Mouse (Mus musculus): ENCODE measurements around the gene Mrps21.

The Mrps21 gene

DNA sequence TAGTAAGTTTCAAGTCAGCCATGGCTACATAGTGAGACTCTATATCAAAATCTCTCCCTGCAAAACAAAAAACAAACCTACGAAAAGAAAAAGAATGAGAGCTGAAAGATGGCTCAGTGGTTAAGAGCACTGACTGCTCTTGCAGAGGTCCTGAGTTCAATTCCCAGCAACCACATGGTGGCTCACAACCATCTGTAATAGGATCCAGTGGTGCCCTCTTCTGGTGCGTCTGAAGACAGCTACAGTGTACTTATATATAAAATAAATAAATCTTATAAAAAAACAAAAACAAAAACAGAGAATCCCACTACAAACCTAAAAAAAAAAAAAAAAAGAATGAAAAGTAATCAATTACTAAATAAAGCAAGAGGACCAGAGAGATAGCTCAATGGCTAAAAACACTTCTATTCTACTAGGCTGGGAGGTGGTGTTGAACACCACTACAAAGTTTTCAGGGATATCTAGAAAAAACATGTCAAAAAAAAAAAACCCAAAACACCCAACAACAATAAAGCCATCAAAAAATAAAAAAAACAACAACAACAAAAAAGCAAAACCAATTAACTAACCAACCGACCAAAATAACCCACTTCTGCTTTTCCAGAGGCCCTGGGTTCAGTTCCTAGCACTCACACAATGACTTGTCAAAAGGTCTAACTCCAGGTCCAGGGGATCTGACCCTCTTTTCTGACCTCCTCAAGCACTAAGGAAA lies 28.7 kb downstream of the Mrps21 start:
- peak; percentile 50 for DNase-seq

DNA sequence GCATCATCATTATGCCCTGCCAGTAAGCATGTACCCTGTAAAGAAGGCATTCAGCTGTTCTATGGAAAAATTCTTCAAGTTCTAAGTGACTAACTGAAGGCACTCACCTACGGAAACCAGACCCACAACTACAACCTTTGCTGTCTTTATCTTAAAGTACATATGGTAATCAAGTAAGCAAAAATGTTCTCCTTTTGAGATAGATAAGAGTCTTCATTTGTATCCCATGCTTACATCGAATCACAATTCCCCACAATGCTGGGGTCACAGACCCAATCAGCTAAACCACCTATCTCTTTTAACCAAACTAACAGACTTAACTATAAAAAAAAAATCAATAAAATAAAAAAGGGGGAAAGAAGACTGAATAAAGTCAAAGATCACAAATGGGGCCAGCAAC lies 32.1 kb downstream of the Mrps21 start:
- no peak for DNase-seq

DNA sequence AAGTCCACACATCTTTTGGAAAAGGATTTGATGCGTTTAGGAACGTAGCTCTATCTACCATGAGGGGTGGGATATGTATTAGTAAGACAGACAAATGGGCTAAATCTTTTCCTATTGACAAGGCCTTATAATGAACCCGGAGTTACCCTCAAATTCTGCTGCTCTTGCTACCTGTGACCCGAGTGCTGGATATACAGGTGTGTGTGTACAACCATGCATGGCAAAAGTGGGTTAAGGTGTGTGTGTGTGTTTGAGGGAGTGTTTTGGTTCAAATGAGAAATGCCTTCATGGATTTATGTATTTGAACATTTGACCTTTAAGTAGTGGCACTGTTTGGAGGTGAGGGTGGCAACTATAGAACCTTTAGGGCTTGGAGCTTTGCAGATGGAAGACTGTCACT lies 42.3 kb downstream of the Mrps21 start:
- no peak for DNase-seq

DNA sequence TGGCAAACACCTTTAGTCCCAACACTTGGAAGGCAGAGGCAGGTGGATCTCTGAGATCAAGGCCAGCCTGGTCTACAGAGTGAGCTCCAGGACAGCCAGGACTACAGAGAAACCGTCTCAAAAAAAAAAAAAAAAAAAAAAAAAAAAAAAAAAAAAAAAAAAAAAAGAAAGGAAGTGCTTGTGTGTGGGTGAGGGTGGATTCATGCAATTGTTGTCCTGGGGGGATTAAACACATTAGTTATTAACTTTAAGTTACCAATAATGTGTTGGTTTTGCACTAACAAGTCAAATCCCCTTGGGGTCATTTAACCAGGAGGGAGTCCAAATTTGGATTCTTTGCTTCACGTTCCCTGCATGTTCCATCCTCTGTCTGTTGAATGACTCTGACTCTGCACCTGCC lies 45.0 kb downstream of the Mrps21 start:
- no peak for DNase-seq

DNA sequence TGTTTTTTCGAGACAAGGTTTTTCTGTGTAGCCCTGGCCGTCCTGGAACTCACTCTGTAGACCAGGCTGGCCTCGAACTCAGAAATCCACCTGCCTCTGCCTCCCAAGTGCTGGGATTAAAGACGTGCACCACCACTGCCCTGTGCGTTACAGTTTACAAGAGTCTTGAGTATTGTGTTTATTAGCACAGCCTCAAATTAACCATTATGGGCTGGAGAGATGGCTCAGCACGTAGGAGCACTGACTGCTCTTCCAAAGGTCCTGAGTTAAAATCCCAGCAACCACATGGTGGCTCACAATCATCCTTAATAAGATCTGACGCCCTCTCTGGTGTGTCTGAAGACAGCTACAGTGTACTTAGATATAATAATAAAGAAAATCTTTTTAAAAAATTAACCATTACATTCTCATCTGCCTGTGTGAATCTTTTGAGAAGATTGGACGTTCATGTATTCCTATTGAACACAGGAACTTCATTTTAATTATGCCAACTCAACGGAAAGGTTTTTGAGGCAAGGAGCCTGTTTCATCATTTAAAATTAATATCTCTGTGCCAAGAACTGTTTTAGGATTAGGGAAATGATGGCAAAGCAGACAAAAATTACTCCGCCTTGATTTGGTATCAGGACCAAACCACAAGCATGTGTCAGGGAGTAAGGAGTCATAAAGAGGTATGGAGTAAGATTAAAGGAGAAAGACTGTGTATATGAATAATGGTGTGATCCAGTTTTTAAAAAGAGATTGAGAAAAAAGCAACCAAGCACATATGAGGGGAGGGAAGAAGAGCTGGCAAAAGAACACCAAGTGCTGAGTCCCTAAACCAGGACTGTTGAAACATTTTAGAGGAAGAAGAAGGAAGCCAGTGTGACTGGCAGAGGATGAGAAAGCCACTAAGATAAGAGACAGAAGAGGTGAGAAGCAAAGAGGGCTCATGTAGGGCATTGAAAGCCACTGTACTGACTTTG lies 51.0 kb downstream of the Mrps21 start:
- DNase-seq: no peak

DNA sequence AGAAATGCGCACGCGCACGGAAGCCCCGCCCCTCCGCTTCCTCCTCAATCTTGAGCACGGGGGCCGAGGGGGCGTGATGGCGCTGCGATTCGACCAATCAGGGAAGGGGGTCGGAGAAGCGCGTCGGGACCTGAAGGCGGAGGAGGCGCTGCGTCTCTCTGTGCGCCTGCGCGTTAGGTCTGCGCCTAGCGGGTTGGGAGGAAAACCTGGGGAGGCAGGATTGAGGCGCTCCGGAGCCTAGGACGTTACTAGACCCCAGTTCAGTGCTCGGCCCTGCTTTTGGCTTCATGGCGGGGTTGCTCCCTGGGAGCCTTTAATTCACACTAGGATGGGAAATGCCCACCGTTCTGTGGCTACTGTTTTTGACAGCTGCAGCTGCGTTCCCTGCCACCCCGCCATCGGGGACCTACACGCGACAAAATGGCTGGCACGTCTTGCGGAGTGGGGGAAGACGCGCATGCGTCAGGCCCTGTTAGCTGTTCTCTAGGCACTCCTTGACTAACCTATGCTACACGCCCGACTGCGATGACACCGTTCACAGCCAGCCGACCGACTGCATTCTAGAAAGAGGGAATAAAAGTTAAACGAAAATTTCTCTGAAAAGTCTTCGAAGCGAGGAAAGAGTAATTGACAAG lies 51.9 kb downstream of the Mrps21 start:
- peak; percentile 100 for DNase-seq

DNA sequence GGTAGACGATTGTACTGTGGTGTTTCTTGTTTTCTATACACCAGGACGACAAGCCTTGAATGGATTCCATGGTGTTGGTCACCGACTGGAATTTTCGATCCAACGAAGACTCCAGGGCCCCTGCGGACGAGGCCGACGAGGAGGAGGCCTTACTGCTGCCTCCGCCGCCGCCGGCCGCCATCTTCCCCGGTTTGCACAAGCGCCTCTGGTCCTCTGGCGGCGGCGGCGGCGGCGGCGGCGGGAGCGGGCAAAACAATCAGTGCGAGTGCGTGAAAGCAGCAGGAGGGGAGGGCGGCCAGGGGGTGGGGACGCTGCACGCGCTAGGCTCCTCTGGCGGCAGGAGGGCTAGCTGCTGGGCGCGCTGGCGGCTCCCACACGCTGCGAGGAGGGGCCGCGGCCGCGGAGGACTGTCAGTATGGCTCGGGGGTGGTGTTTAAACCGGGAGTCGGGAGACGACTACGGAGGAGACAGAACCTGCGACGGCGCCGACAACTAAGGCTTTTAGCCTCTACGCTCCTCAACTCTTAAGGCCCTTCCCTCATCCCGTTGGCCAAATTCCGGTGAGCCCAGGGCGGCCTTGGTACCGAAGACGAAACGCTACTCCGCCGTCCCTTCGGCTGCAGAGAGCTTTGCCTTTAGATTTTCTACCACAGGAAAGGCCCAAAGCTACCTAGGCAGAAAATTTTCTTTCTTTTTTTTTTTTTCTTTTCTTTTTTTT lies 52.6 kb downstream of the Mrps21 start, which contains the start of gene Rprd2:
Gene Rprd2, minus strand, starts transcription at position 293 of the 718 bp plus-strand sequence.
- peak; percentile 84 for DNase-seq

DNA sequence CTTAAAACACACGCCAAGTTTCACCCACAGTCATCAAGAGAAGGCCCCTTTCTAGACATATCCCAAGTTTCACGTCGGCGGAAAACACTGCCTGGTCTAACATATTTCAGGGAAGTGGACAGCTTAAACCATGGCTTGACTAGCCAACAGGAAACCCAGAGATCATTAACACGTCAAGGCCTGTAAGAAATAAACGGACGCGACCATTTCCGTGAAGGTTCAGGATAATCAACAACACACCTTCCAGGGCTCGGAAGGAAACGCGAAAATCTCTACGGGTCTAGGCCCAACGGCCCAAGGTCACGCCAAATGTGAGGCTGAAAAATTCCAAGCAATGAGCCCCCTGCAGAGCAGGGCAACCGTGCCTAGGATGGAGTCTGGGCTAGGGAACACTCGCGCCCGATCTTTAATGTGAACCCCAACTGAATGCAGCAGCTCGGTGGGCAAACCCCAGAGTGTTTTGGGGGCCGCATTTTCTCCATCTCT lies 53.2 kb downstream of the Mrps21 start:
- no peak for DNase-seq

DNA sequence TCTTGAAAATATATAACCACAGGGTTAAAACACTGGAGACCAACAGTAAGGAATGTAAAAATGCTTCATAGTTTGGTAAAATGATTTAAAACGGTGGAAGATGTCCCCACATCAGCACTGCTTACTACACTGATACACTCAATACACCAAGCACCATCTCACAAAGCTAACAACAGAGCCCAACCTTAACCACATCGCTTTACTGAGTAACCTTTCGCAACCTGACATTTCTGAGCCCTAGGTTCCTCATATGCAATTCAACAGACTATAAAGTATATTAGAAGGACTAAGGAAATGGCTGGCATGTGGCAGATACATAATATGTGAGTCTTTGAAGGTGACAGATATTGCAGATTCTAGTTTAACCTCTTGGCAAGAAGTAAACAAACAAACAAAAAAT lies 54.6 kb downstream of the Mrps21 start:
- DNase-seq: no peak
